Mouse (Mus musculus) heart, embryonic 10.5 days (tissue): ENCODE data around the gene Pde4d. TPM values are rescaled to one million over a fixed set of nuclear protein-coding genes. Genes with fewer than 3 reads are reported as not detected.

Experiments
- DNase-seq: peaks from one replicate; pipeline ENCODE4 v3.0.0-alpha.2; 2017; ENCODE audit warnings: low spot score
- H3K27ac ChIP-seq: fragments of 300-500 bp; sonication (generic); 2 replicates; pipeline ENCODE4 v1.5.1; 2016; ENCODE audit warnings: mild to moderate bottlenecking
- H3K27me3 ChIP-seq: fragments of 300-500 bp; sonication (generic); 2 replicates; pipeline ENCODE4 v1.6.1; 2016; ENCODE audit warnings: mild to moderate bottlenecking; ENCODE audit not compliant: poor library complexity, insufficient read depth, severe bottlenecking
- H3K36me3 ChIP-seq: fragments of 300-500 bp; sonication (generic); 2 replicates; pipeline ENCODE4 v1.6.1; 2016; ENCODE audit warnings: mild to moderate bottlenecking, moderate library complexity
- H3K4me1 ChIP-seq: fragments of 300-500 bp; sonication (generic); 2 replicates; pipeline ENCODE4 v1.6.1; 2016; ENCODE audit warnings: mild to moderate bottlenecking
- H3K4me3 ChIP-seq: fragments of 300-500 bp; sonication (generic); 2 replicates; pipeline ENCODE4 v1.5.1; 2016; ENCODE audit warnings: mild to moderate bottlenecking, moderate library complexity
- H3K9me3 ChIP-seq: fragments of 300-500 bp; sonication (generic); 2 replicates; pipeline ENCODE4 v1.6.1; 2016; ENCODE audit warnings: mild to moderate bottlenecking, moderate library complexity
- WGBS: fragments of 180-500 bp; shearing (Covaris S2); methylation state at CpG from one replicate; pipeline ENCODE4 v1.1.7; 2016; 5-methylcytosine and 5-hydroxymethylcytosine counted together
- polyA plus RNA-seq: library from polyadenylated mRNA; unstranded; fragments of >200 nt; fragmentation: Nextera tagmentation; extraction: Ambion mirVana; gene quantifications from 2 replicates; pipeline ENCODE4 v1.2.1, GENCODE M21; 2016

Gene Pde4d
- polyA plus RNA-seq, 1 experiment from 2014 or later, result 24.9 TPM

DNA sequence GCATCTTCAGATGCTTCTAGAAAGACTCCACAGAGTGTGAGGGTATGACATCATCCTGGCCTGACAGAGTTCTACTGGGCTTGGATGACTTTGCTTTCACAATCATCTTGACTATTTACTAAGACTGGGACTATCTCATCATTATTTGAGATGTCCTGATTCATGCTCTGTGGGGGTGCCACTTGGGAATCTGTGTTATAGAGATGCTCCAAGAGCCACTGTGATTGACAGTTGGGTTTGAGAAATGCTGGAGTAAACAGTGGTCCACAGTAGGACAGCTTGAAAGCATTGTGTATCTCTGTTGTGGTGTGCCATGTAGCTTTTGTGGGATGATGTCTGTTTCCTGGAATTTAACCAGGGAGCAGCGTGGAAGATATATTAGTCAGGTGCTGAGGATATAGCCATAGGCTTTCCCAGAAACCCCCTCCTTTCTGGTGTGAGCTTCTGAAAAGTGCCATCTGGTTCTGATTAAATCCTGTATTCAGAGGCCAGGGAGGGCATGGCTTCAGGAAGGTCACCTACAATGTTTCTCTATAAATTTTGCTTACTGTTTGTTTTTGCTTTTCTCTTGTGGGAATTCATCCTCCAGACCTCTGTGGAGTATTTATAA, 89.1 kb downstream of the Pde4d start:
- no peak overlapping the region for H3K27ac ChIP-seq
- no peaks in the 10 kb centered on the region for H3K27me3 ChIP-seq
- H3K36me3 ChIP-seq, result no peaks in the 10 kb centered on the region
- no peaks in the 10 kb centered on the region for H3K4me1 ChIP-seq
- DNase-seq, result no peak
- H3K9me3 ChIP-seq, result no peaks in the 10 kb centered on the region
- no peak overlapping the region for H3K4me3 ChIP-seq
- WGBS, result 75% methylated on average over 1 of the region's 1 CpGs

DNA sequence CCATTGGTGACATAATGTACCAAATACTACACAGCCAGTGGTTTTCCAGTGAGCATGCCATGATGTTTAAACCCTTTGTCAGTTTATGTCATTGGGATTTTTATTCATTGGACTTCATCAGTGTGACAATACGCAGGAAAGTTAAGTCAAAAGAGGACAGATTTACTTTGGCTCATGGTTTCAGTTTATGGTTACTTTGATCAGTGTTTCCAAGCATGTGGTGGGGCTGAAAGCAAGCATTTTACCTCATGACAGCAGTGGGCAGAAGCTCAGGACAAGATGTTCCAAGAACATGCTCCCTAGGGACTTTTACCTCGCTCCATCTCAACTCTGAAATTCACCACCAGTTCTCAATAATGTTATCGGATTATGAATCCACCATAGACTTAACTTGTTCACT, 91.7 kb downstream of the Pde4d start:
- no peaks in the 10 kb centered on the region for H3K27me3 ChIP-seq
- WGBS, result 82% methylated on average over 3 of the region's 3 CpGs
- no peaks in the 10 kb centered on the region for H3K4me1 ChIP-seq
- no peaks in the 10 kb centered on the region for H3K9me3 ChIP-seq
- no peak overlapping the region for H3K27ac ChIP-seq
- no peaks in the 10 kb centered on the region for H3K36me3 ChIP-seq
- no peak overlapping the region for H3K4me3 ChIP-seq
- DNase-seq, result no peak

DNA sequence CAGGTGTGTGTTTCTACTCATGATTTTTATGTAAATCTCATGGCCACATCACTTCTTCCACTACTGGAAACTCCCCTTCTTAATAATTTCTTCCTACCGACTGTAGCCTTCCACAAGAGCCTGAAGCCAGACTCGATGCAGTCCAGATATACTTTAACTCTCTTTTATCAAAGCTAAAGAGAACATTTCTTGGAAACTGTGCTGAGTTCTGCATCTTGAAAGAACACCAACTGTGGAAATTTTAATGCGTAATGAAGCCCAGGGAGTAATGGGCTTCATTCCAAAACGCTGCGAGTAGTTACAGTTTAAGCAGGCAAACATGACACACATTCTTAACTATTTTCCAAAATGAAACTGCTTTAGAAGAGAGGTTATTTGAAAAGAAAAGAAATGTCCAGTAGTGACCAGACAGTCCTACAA, 92.6 kb downstream of the Pde4d start:
- H3K27ac ChIP-seq, result no peak overlapping the region
- H3K9me3 ChIP-seq, result no peaks in the 10 kb centered on the region
- WGBS, result 86% methylated on average over 5 of the region's 5 CpGs
- no peak overlapping the region for H3K4me3 ChIP-seq
- H3K36me3 ChIP-seq, result no peaks in the 10 kb centered on the region
- no peaks in the 10 kb centered on the region for H3K27me3 ChIP-seq
- DNase-seq, result no peak
- H3K4me1 ChIP-seq, result no peaks in the 10 kb centered on the region

DNA sequence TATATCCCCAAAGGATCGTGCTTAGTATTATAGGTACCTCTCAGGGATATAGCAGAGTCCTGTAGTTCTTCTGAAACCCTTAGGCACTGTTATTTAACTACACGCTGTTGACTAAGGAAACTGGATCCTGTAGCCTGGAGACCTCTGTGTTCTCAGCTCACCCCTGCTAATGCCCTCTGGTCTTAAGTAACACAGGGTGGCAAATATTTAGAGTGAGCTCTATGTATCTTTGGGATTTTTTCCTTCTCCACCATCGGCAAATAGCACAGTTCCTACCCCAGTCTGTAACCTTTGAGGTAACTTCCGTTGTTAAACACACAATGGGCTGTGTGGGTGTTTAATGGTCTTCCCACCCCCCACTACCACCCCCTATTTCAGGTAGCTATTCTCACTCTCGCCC, 102.5 kb downstream of the Pde4d start:
- H3K9me3 ChIP-seq, result no peaks in the 10 kb centered on the region
- no peaks in the 10 kb centered on the region for H3K27me3 ChIP-seq
- WGBS, result 81% methylated on average over 5 of the region's 5 CpGs
- no peaks in the 10 kb centered on the region for H3K36me3 ChIP-seq
- H3K4me1 ChIP-seq, result no peaks in the 10 kb centered on the region
- no peak for DNase-seq
- no peak overlapping the region for H3K4me3 ChIP-seq
- no peak overlapping the region for H3K27ac ChIP-seq

DNA sequence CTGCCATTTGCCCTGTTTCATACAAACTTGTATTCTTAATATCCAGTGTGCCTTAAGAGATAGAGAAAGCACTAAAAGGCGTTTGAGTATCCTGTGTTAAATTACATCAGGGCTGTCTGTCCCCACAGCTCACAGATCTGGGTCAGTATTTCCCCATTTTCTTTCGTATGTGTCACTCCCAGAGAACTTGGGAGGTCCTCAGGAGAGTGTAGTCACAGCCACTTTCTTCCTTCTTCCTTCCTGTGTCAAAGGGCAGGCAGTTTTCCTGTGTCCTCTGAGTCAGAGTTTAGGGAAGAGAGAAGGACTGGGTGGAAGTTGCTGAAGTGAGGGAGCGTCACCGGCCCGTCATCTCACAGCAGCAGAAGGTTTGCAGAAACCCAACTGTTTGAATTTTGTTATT, 103.2 kb downstream of the Pde4d start:
- no peaks in the 10 kb centered on the region for H3K9me3 ChIP-seq
- no peak overlapping the region for H3K4me3 ChIP-seq
- H3K36me3 ChIP-seq, result no peaks in the 10 kb centered on the region
- no peak overlapping the region for H3K27ac ChIP-seq
- no peaks in the 10 kb centered on the region for H3K4me1 ChIP-seq
- 54% methylated on average over 5 of the region's 5 CpGs for WGBS
- DNase-seq, result no peak
- no peaks in the 10 kb centered on the region for H3K27me3 ChIP-seq

DNA sequence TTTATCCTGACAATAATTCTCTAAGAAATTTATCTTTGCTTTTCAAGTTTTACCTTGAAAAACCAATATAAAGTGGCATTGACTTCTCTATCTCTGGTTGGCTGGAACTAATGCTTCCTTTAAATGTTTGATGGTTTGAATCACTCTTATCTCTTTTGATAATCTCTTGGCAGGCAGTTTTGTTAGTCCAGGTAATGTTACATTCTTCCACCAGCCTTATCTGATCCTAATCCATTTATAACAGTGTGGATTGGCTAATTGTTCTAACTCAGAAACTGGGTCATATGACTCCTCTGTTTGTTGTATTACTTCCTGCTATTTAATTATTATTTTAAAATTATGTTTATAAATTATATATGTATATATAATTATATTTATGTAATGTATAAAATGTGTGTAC, 105.2 kb downstream of the Pde4d start:
- no peak overlapping the region for H3K27ac ChIP-seq
- DNase-seq, result no peak
- no peaks in the 10 kb centered on the region for H3K36me3 ChIP-seq
- H3K4me3 ChIP-seq, result no peak overlapping the region
- no peaks in the 10 kb centered on the region for H3K4me1 ChIP-seq
- no peaks in the 10 kb centered on the region for H3K27me3 ChIP-seq
- no peaks in the 10 kb centered on the region for H3K9me3 ChIP-seq

DNA sequence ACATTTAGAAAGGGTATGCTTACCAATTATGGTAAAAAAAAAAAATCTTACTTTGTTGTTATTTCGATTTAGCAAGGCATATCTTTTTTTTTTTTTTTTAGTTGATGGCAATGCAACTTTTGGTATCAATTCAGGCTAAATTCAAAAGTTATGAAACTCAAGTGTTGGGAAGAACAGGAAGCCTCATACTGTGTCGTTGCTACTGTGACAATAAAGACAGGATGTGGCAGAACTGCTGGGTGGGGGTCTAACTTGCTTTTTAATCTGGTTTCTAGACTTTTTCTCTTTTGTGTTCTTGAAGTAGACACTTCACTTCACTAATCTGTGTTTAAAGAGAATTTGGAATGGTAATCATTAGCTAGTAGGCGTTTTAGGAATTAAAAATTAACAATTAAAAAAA, 147.2 kb downstream of the Pde4d start:
- Histone ChIP-seq H3K36me3 (no peaks in the 10 kb centered on the region), H3K4me3 (no peak overlapping the region), H3K9me3 (no peaks in the 10 kb centered on the region), H3K27ac (no peak overlapping the region), H3K27me3 (no peaks in the 10 kb centered on the region), H3K4me1 (no peaks in the 10 kb centered on the region)
- DNase-seq, result no peak
- 66% methylated on average over 3 of the region's 3 CpGs for WGBS

DNA sequence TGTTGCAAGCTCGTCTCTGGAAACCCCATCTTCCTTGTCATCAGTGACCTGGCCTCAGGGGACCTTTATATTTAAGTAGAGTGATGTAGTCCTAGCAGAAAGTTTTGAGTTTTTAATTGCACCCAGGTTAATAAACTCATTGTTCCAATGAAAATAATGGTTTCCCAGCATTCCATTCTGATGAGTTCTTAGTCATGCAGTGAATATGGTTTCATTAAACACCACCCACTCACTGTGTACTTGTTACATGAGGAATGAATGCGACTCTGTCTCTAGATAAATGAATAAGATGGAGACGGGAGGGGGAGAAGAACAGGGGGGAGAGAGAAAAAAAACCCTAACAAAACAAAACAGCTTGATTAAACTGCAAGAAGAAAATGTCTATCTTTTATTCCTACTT, 148.9 kb downstream of the Pde4d start:
- Histone ChIP-seq H3K36me3 (no peaks in the 10 kb centered on the region), H3K4me3 (no peak overlapping the region), H3K9me3 (no peaks in the 10 kb centered on the region), H3K27me3 (no peaks in the 10 kb centered on the region), H3K4me1 (no peaks in the 10 kb centered on the region), H3K27ac (no peak overlapping the region)
- DNase-seq, result no peak
- WGBS, result 65% methylated on average over 3 of the region's 3 CpGs

DNA sequence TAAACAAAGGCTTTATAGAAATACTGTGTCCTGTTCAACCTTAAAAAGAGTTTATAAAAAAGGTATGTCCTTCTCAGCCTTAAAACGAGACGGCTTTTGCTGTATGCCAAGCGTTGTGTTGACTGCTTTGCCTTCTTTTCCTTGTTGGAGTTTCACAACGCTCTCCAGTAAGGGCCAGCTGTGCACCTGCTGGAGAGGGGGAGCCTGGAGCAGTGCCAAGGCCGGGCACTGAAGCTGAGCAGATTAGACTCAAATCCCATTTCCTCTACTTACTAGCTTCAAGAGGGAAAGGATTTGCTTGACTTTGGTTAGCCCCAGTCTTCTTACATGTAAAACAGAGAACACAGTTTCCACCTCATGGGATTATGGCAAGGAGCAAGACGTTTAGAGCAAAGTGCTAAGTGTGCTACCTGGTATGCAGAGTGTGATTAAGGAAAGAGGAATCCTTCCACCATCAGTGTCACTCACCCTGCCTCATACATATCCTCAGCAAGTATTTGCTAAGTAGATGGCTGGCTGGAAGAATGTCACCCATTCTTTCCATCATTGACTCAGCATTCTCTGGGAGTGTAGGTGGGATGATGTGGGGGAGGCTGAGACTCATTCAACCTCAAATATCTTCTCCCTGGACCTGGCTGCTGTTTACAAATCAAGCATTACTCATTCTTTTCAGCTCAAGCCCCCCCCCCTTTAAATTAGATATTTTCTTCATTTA, 149.6 kb downstream of the Pde4d start:
- no peaks in the 10 kb centered on the region for H3K27me3 ChIP-seq
- H3K36me3 ChIP-seq, result no peaks in the 10 kb centered on the region
- H3K9me3 ChIP-seq, result no peaks in the 10 kb centered on the region
- no peaks in the 10 kb centered on the region for H3K4me1 ChIP-seq
- H3K4me3 ChIP-seq, result no peak overlapping the region
- DNase-seq, result no peak
- 71% methylated on average over 6 of the region's 6 CpGs for WGBS
- H3K27ac ChIP-seq, result no peak overlapping the region

DNA sequence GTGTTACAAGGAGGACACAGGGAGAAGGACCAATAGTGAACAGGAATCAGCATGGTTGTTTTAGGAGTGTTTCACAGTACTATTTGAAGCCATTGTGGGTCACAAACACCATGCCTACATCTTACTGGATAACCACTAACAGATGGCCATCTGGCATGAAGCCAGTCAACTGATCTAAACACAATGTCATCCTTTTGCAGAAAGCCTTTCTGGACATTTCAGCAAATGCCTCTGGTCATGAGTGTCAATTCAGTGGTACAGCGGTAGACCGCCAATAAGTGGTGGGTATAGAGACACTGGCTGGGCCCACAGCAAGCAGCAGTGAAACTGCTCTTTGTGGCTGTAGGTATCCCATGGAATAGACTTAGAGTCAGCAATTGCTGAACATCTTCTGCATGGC, 151.3 kb downstream of the Pde4d start:
- Histone ChIP-seq H3K4me3 (no peak overlapping the region), H3K4me1 (no peaks in the 10 kb centered on the region), H3K27me3 (no peaks in the 10 kb centered on the region), H3K27ac (no peak overlapping the region), H3K36me3 (no peaks in the 10 kb centered on the region), H3K9me3 (no peaks in the 10 kb centered on the region)
- DNase-seq, result no peak
- WGBS, result 89% methylated on average over 2 of the region's 2 CpGs

DNA sequence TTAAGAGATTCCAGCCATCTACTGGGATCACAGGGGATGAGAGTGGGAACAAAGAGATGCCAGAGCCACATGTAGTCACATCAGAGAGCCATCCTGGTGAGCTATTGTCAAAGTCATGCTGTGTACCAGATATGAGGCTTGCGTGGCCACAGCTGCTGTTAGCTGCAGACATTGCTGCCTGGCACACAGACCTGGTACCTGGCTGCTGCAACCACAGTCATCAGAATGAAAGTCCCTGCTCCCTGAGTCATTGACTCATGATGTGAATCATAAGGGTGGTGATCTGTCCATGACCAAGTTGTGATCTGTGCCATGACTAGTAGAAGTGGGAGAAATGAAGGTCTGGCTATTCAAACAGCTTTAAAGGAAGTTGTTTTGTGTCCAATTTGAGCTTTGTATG, 153.8 kb downstream of the Pde4d start:
- WGBS, result 50% methylated on average over 1 of the region's 1 CpGs
- no peak overlapping the region for H3K27ac ChIP-seq
- no peak overlapping the region for H3K4me3 ChIP-seq
- no peaks in the 10 kb centered on the region for H3K4me1 ChIP-seq
- H3K36me3 ChIP-seq, result no peaks in the 10 kb centered on the region
- H3K9me3 ChIP-seq, result no peaks in the 10 kb centered on the region
- no peak for DNase-seq
- H3K27me3 ChIP-seq, result no peaks in the 10 kb centered on the region

DNA sequence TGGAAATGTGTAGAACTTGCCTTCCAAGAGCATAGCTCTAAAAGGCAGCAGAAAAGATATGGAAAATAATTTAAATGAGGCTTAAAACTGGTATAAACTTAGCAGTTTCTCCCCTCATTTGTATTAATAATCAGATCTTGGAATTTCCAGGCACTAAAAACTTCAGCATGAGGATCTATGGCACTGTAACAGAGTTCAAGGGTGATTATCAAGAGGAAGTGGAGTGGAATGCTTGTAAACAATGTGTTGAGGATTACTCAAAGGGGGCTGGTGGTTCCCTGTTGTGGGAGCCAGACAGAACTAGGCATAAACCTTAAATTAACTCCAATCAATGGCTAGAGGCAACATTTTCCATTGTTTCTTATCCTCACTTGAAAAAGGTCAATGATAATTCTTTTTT, 154.5 kb downstream of the Pde4d start:
- Histone ChIP-seq H3K4me1 (no peaks in the 10 kb centered on the region), H3K36me3 (no peaks in the 10 kb centered on the region), H3K27me3 (no peaks in the 10 kb centered on the region), H3K4me3 (no peak overlapping the region), H3K9me3 (no peaks in the 10 kb centered on the region), H3K27ac (no peak overlapping the region)
- no peak for DNase-seq

DNA sequence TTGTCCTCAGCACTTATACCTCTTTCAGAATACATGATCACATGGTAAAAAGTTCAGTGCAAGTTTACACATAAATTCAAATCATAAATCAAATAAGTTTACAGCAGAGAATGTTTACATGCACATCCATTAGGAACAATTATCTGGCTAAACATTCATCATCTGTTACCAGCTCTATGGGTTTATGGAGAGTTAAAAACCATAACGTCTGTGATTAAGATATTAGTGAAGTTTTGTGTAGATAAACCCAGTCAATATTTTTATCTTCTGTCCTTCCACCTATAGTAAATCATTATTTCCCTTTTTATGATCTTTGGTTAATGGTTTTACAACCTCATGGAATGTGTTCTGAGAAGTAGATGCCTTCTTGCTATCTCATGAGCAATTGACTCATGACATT, 168.5 kb downstream of the Pde4d start:
- Histone ChIP-seq H3K27me3 (no peaks in the 10 kb centered on the region), H3K36me3 (no peaks in the 10 kb centered on the region), H3K4me1 (no peaks in the 10 kb centered on the region), H3K27ac (no peak overlapping the region), H3K9me3 (no peaks in the 10 kb centered on the region), H3K4me3 (no peak overlapping the region)
- 76% methylated on average over 1 of the region's 1 CpGs for WGBS
- DNase-seq, result no peak

DNA sequence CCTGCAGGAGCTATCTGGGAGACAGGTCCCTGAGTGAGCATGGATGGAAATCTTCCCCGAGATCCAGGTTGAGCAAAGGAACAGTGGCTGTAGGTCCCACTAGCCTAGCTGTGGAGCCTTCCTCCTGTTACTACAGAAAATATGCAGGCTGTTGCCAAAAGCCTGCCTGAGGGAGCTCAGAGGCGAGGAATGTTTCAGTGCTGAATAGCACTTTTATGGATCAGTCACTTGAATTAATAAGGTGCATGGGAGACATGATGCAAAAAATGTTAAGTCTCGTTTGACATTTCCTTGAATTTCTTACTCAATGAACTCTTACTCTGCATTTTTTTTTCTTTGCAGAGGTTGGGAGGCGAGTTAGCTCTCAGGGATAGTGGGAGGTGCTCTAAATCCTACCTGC, 172.9 kb downstream of the Pde4d start:
- H3K36me3 ChIP-seq, result no peaks in the 10 kb centered on the region
- 65% methylated on average over 4 of the region's 4 CpGs for WGBS
- no peak overlapping the region for H3K27ac ChIP-seq
- no peaks in the 10 kb centered on the region for H3K27me3 ChIP-seq
- H3K4me1 ChIP-seq, result no peaks in the 10 kb centered on the region
- no peaks in the 10 kb centered on the region for H3K9me3 ChIP-seq
- DNase-seq, result no peak
- no peak overlapping the region for H3K4me3 ChIP-seq
